Mouse (Mus musculus) skeletal muscle tissue, adult 2 months (tissue): ENCODE data around the gene Lrrtm4.

Source experiments
- DNase-seq: peaks from one replicate; pipeline ENCODE4 v3.0.0-alpha.2; 2012; ENCODE audit warnings: low read depth, low spot score

Gene Lrrtm4

GRCm38 (mm10) chr6:80018765-80019164 lies at the start of gene Lrrtm4:
Gene Lrrtm4, plus strand, starts transcription at chr6:80018877.
- no peak for DNase-seq

DNA sequence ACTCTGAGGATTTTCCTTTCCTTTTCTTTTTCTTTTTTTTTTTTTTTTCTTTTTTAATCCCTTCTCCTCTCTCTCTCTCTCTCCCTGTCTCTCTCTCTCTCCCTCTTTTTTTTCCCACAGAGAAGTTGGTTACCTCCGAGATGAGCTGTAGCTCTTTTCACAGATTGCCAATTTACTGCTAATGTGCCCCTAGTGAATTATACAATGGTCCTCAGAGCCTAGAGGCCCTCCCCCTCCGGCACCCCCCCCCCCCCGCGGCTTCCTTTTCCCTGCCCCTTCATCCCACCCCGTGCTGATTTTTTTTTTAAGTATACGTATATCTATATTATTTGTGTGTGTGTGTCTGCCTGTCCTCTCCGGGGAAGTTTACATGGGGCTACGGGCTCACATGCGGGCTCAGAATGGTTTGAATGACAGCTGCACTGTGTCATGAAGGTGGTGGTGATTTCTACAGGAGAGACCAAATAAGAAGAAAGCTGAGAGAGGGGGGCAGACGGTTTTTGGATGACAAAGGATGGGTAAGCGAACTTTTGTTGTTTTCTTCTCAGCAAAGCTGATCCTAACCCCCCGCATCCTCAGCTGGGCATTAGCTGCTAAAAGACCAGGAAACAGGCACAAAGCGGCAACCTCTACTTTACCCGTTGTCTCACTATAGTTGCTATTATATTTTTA lies 648 bp downstream of the Lrrtm4 start:
- DNase-seq: no peak

DNA sequence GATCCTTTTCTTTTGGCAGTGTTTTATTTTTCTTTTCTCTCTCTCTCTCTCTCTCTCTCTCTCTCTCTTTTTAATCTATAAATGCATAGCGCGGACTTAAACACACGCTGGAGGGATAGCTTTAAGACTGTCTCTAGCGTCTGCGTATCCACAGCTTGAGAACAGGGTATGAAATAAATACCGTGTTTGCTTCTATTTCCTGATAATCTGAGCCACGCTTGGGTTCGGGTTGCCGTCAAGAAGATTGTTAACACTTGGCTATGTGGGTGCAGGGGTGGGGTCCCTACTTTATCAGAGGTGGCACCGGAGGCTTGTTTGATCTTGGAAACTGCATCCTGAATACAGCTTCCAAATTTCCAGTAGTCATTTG lies 1.2 kb downstream of the Lrrtm4 start:
- no peak for DNase-seq

DNA sequence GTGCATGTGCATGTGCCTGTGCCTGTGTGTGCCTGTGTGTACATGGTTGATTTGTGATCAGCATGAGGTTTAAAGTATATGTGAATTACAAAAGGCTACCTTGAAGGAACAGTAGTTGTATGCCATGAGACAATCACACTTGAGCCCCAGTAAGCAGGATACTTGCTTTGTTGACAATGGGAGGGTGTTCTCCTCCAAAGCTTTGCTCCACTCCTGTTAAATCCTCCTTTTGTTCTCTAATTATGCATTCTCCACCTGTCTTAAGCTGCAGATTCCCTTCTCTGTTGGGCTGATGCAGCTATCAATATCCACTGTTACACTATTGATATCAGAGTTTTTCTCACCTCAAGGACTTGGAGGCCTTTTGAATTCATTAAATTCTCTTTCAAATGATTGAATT lies 38.2 kb downstream of the Lrrtm4 start:
- DNase-seq: no peak

GRCm38 (mm10) chr6:80078001-80078400 lies 59.3 kb downstream of the Lrrtm4 start:
- no peak for DNase-seq

GRCm38 (mm10) chr6:80079290-80079689 lies 60.6 kb downstream of the Lrrtm4 start:
- no peak for DNase-seq

DNA sequence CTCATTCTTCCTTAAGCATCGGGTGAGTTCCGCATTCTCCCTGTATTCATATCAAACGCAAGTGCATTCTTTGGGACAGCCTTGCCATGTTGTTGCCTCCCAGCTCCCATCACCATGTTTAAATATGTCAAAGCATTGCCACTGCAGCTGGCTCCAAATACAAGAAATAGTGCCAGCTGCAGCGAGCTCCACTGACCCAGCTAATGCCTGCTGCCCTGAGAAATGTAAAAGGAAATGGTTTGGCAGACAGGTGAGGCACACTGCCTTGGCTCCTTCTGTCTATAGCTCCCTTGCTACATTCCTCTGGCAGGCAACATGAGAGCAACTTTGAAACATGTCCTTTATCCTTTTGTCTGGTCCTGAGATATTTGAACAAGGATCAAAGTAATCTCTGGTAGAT lies 76.2 kb downstream of the Lrrtm4 start:
- DNase-seq: no peak

DNA sequence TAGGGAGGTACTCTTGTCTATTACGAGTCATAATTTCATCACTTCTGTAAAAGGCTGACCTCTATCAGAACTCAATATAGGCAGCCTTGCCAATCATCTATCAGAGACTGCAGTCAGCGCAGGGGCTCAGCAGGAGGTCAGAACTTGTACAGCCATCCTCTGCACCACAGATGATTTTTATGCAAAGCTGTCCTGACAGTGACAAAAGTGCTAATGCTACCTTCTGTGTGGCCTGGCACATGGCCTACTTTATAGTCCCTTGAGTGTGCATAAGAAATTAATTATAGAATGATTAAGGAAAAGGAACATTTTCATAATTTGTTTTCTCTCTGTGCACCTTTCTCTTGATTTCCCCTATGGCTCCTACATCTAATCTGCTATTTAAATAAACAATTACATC lies 86.7 kb downstream of the Lrrtm4 start:
- no peak for DNase-seq

DNA sequence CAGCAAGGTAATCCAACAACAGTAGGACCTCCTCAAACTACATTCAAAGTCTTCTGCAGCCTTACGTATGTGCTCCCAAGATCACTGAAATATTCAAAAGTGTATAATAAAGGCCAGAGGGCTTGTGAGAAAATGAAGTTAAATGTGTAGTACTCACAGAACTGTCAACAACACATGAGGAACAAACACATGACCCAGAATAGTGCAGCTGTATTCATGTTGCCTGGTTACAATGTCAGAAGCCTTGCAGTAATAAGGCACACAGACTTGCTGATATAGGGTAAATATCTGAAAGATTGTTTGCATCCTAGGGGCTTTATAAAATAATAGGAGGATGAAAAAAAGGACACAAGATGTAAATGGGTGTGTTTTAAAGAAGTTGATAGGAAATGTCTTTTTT lies 87.2 kb downstream of the Lrrtm4 start:
- DNase-seq: no peak

DNA sequence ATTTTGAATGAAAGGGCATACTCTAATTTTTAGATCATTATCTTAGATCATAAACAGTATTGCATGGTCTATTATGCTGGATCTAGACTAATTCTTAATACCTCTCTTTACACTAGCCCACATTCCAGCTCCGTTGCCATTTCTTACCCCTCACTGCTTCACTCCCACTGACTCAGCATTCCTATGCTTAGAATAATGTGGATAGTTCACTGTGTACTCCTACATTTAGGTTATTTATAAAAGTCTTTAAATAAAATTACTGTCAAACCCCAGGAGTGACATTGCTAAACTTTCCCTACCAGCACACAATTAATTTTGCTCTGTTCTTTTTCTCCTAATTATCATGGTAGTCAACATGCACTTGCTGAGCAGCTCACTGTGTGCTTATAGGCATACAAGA lies 107.7 kb downstream of the Lrrtm4 start:
- no peak for DNase-seq

DNA sequence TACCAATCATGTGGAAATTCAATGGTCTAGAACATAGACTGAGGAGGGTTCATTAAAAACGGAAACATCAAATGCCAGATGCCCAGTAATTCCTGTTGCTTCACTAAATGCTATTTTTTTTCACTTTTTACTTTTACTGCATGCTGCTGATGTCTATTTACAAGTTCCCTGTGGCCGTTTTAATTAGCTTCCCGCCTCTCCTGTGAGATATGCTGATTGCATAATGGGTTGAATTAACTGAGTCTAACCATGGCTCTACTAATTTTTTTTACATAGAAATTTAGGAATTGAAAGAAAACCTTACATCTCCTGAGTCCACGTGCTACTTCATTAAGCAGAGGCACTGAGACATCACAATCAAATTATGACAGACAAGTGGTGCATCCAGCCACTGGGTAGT lies 143.9 kb downstream of the Lrrtm4 start:
- no peak for DNase-seq

DNA sequence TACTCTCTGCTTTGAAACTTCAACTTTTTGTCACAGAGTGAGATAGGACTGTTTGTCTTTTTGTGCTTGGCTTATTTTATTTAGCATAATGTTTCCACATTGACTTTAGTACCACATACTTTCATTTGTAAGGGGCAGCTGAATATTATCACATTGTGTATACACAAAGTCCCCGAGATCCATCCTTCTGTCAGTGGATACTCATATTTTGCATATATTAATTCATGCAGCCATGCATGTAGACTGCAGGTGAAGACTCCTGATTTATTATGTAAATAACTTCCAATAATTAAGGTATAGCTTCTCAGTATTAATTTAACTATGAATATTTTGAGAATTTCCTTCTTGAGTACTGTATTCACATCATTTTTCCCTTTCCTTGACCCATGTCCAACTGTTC lies 163.2 kb downstream of the Lrrtm4 start:
- no peak for DNase-seq

GRCm38 (mm10) chr6:80182353-80182752 lies 163.7 kb downstream of the Lrrtm4 start:
- no peak for DNase-seq

DNA sequence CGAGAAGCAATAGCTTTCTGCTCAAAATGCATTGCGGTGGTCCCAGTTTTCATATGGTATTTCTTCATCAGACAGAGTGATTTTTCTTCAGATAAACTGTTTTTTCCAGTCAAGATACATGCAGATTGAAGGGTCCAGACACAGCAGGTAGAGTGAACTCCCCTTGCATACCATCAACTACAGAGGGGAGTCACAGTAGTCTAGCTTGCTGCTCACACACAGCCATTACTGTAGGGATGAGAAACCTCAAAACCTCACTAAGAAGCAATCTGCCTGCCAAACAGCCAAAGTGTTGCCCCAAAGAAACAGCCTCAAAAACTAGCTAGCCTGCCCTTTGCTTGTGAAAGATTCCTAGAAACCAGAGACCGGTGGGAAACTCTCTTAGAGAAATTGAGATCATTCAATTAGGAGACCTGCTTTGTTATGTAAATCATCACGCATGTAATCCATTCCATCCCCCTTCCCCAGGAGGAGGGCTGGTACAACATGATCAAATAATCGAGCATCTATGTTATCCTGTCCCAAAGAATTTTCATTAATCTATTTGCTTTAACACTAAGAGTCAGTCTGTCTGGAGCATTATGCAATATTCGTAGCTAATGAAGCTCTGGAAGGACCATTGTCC lies 166.9 kb downstream of the Lrrtm4 start:
- no peak for DNase-seq

DNA sequence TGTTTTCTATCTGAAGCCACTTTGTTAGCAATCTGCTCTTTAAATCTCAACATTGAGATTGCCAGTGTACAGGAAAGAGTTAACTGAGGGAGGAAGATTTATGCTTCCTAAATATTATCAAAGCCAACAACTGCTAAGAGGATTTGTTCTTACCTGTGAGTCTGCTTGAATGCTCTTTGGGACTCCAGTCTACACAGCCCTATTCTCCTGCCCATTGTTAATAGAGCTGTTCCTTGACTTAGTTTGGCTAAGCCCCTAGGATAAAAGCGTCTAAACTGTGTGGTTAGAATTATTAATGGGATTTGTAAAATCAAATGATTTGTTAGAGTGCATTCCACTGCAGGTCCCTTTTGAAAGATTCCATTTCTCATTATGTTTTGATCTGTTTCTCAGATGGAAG lies 168.1 kb downstream of the Lrrtm4 start:
- DNase-seq: no peak

GRCm38 (mm10) chr6:80209476-80209875 lies 190.8 kb downstream of the Lrrtm4 start:
- no peak for DNase-seq

GRCm38 (mm10) chr6:80210281-80210680 lies 191.6 kb downstream of the Lrrtm4 start:
- DNase-seq: no peak

GRCm38 (mm10) chr6:80261595-80261994 lies 242.9 kb downstream of the Lrrtm4 start:
- no peak for DNase-seq

DNA sequence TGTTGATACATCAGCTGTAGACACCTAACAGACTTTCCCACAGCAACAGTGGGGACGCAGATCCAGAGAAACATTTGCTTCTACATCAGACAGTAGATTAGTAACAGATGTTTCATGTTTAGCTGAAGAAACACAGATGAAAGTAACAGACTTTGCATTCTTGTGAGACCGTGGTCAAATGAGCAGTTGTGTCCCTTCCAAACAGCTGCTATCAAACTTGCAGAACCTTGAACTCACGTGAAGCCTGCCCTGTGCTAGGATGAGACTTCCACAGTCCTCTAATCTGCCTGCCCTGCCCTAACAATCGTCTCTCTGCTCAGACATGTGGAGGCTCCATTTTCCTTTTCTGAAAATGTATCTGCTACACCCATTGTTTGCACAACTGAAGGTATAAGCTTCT lies 245.3 kb downstream of the Lrrtm4 start:
- DNase-seq: no peak

- DNase-seq: no peak
Observed at GRCm38 (mm10) chr6:80264584-80264983, 245.9 kb downstream of the Lrrtm4 start.

DNA sequence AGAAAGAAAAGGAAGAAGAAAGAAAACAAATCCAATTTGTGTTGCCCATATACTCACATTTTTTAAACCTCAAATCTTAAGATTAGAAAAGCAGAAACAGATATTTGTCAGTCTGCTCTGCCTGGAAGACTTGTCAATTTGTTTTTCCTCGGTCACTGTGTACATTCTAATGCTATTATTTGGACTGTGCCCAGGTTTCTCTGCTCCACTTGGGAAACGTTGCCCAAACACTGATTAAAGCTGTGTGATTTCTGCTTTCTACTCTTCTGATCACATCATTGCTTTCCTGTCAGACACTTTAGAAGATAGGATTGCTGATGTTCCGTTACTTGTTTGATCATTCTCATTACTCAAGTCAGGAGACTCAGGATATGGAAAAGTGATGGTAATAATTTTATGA lies 247.1 kb downstream of the Lrrtm4 start:
- DNase-seq: no peak

GRCm38 (mm10) chr6:80286968-80287367 lies 268.3 kb downstream of the Lrrtm4 start:
- no peak for DNase-seq

DNA sequence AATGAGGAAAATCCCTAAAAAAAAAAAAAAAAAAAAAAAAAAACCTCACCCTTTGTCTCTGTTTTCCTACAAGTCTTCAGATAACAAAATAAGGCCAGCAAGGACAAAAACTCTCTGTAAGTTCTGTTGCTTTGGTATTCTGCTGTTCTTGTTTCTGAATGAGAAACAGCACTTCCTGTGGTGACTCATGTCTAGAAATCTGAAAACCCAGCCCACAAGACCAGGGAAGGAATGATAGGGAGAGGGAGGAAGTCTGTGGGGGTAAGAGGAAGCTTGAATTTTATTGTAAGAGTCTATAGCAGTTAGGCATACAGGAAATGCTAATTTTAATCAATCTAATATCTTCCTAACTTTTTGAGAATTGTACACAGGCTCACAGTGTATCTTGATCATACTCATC lies 283.2 kb downstream of the Lrrtm4 start:
- DNase-seq: no peak

DNA sequence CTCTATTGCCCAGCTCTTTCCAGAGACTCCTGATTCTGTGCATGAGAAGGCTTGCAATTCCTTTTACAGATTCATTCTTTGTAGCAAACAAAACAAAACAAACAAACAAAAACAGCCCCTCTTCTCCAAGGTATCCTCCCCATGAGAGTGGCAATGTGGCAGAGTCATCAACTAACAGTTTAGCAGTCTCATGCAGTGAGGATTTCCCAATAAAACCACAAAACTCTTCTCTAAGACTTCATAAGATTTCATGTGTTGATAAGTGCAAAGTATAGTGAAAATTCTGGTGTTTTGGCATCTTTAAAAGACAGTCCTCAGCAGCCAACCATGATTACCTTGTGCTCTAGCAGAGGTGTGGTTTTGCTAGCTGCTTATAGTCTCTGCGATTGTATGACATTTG lies 284.9 kb downstream of the Lrrtm4 start:
- DNase-seq: no peak
